Mouse (Mus musculus): ENCODE results near the gene Akt1s1.
"Not testable (repeated sequence)": the region's sequence is repeated elsewhere in the genome, so short reads cannot be mapped to it uniquely, and the experiment has no call there.

Akt1s1 gene

DNA sequence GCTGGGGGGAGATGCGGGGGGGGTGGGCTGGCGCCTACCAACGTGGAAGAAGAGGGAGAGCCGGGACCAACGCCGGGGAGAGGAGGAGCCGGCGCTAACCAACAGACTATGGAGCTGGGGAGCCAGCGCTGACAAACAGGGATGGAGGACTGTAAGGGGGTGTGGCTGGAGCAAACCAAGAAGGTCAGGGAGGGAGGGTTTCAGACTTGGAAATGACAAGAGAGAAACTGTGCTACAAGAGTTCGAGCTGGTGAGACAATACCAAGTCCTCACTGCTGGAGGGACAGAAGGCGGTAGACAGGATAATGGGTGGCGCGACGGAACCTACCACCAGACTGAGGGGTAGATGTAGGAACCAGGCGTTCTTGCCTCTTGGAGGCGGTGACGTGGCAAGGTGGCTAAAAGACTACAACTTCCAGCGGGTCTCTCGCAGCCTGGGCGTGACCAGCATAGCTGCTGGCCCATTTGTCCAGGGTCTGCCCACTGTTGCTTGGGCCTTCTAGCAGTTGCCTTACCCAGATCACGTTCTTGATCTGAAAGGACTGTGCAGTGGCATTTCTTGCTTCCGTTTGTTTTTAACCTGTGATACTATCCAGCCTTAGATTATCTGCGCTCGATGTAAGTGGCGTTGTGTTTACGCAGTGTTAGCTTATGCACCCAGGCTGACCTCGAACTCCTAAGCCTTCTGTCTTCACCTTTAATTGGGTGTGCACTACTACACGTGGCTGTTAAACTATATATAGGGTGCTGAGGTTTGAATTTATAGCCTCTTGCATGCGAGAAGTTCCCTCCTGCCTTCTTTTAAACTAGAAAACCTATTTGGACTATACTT is 21.1 kb downstream of the Akt1s1 start, which contains the start of gene Ptov1:
TSS of gene Ptov1 (minus strand) at position 92 of the 832 bp plus-strand sequence.
- peak; percentile 93 to 96 for DNase-seq

DNA sequence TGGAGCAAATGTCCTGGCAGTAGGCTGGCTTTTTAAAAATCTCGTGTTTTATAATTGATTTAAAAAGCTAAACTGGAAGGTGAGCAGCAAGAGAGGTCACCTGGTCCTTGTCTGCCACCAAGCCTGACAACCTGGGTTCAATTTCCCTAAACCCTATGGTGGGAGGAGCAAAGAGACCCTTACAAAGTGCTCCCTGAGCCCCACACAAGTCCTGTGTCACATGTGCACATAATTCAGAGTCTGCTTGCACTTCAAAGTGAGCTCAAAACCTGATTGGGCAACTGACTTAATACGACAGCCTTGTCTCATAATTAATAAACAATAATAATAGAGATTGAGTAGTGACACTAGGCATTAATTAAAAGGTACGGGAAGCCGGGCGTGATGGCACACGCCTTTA is 21.8 kb downstream of the Akt1s1 start:
- no peak for DNase-seq

DNA sequence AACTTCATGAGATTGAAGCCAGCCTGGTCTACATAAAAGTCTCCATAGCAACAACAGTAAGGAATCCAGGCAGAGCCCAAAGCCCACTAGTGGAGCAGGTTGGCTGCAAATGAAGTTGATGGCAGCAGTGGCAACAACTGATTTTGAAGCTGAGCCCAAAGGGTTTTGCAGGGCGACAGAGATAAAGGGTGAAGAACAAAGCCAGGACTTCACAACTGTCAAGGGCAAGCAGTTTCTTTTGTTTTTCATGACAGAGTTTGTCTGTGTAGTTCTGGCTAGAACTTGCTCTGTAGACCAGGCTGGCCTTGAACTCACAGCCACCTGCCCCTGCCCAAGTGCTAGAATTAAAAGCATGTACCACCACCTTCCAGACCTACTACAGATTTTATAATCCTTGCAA is 22.4 kb downstream of the Akt1s1 start:
- DNase-seq = no peak

DNA sequence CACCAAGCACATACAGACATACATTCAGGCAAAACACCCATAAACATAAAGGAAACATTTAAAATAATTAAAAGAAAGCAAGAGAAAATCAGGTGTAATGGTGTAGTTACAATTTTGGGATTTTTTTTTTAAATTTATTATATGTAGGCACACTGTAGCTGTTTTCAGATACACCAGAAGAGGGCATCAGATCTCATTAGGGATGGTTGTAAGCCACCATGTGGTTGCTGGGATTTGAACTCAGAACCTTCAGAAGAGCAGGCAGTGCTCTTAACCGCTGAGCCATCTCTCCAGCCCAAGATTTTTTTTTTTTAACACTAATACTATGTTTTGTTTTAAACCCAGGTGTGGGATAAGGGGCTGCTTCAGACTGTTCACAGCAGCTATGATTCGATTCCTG is 23.0 kb downstream of the Akt1s1 start:
- not testable (repeated sequence) for DNase-seq

DNA sequence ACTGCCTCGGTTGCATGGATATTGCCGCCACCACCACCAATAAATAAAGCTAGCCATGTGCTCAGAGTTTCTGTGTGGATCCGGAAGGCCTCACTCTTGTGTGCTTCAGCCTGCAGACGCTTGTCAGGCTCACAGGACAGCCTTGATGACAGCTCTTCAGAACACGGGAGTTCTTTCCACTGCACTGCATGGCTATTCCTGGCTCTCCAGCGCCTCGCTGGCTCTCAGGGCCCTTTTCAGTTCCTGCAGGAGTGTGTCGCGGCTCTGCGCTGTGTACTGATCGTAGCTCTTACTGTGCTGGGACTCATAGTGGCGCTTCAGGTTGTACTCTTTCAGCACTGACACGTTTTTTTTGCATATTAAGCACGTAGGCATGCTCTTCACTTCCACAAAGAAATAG is 29.0 kb downstream of the Akt1s1 start:
- DNase-seq = no peak

DNA sequence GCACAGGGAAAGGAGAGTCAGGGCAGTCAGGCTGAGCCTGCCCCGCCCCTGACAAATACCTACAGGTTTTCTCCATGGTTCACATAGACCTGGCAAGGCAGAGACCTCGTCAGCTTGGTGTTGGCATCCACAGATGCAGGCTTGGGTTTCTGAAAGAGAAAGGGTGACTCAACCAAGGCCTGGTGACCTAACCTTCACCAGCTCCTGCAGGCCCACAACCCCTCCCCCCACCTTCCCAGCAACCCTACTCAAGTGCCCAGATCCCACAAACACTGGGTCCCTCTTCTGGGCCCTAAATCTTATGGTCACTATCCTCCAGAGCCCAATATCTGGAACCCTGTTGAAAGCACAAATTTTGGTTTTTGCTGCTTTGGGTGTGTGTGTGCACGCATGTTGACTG is 34.2 kb downstream of the Akt1s1 start:
- DNase-seq = no peak

DNA sequence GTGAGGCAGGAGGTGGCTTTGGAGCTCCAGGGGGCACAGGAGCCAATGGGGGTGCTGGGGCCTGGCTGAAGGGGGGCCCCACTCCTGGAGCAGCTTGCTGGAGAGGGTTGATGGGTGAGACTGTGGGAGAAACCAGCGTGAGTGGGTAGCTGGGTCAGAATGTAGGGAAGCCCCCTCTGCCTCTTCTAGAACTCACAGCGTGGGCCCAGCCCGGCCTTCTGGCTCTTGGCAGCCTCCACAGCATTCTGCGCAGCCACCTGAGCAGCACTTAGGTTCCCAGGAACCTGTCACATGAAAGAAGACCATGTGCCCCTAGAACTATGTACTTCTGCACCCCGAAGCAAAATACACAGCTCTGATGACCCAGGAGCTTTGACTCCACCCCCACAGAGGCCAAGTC is 35.8 kb downstream of the Akt1s1 start:
- DNase-seq = no peak

DNA sequence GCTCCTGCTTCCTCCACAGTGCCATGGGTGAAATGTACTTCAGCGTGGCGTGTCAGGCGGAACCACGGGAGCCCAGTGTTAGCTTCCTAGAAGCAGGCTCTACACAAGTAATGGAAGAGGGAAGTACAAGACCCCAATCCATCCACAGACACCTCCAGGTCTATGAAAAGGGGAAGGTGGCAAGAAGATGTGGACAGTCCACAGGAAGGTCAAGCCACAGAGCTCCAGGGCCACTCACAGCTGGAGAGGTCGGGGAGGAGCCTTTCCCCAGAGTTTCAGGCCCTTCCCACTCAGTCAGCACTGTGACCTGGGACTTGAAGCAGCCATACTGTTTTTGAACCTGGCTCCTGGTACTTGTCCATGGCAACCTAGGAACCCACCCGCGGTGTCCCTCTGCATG is 38.2 kb downstream of the Akt1s1 start:
- DNase-seq = no peak

DNA sequence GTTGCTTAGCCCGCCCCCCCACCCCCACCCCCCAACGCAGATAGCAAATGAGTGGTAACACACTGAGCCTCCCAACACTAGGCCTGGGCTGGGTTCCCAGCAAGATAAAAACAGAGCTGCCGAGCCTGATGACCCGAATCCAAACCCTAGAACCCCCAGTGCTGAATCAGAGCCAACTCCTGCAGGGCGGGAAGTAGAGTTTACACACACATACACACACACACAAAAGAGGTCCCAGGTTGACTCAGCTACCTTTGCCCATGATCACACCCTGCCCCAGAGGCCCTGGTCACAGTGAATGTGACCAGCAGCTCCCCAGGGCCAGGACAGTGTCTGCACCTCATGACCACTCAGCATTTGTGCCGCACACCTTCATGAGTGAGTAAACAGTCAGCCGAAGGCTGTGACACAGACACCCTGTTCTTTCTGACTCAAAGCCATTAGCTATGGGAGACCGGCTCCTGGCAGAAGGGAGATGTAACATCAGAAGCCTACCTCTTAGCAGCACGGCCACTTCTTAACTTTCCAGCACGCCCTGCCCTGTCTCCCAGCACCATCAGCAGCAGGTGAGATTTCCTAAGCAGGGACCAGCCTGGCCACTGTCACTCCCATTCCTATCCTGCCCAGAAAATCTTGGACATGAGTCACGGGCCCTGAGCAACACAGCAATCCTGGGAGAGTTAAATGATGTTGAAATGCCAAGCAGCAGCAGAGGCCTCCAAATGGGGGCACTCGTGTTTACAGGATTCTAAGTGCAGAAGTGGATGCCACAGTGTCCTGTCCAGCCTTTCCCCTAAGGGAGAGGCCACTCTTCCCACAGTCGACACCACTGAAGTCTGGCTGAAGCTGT is 39.7 kb downstream of the Akt1s1 start:
- no peak for DNase-seq

DNA sequence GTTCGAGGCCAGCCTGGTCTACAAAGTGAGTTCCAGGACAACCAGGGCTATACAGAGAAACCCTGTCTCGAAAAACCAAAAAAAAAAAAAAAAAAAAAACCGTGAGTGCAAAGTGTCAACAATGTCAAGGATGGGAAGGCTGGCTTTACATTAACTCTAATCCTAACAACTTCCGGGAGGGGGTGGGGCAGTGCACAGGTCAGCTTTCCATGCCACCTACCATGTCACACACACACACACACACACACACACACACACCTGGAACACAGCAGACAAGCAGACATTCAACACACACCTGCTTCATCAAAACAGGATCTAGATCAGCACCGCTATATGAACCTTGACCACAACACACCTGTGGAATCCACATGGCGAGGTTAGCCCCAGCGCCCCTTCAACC is 41.4 kb downstream of the Akt1s1 start:
- no peak for DNase-seq

DNA sequence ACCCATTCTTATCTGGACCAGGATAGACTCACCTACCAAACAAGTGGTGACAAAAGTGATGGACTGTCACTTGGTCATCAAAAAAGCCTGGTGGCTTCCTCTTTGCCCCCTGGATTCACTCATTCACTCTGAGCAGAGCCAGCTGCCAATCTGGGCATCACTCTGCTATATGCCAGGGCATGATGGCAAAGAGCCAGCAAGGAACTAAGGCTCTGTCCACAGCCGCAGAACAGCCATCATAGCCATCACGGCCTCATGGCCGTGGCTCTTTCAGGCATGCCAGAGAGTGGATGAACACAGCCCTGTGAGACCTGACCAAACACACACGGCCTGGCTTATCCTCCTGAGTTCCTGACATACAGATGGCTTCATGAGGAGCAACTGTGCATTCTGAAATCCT is 41.9 kb downstream of the Akt1s1 start:
- DNase-seq = no peak

DNA sequence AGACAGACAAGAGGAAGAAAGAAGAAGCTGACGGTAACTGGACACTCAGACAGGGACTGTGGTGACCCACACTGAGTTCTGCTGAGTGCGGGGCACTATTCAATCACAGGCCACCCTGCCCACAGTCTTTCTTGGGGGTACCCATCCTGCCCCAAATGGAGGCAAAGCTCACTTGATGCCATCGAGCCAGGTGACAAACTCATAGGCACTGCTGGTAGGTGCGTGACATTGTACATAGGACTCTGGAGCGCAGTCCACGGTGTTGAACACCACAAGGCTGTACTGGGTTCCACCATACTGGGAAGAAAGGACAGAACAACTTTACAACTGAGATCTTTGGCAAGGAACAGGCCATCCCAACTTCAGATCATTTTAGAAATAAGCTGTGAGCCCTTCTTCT is 42.8 kb downstream of the Akt1s1 start:
- DNase-seq = no peak

DNA sequence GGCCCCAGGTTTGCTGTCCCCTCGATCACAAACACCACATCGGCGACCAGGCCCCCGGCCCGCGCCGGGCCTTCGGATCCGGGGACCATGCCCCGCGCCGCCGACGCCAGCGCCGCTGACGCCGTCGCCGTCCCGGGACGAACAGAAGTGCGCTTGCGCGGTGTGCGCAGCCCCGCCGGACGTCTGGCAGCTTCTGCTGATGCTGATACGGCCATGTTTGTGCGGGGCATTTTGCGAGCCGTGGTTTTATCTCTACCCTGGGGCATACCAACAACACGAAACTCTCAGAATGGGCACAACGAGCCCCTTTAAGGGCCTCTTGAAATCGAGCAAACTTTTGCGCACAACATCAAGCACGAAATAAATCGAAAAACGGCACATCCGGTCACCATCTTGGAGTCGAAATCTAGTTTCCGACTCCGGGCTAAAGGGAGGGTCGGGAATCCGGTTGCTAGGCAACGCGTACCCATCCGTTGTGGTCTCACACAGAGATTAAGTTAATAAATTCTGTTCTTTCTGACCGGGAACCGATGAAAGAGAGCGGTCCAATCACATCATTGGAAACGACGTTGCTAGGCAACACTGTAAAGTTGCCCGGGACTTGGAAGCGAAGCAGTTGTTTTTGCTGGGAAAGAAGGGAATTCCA is 43.6 kb downstream of the Akt1s1 start, which contains the start of gene Med25:
TSS of gene Med25 (minus strand) at position 437 of the 646 bp plus-strand sequence.
- peak; percentile 93 to 97 for DNase-seq

DNA sequence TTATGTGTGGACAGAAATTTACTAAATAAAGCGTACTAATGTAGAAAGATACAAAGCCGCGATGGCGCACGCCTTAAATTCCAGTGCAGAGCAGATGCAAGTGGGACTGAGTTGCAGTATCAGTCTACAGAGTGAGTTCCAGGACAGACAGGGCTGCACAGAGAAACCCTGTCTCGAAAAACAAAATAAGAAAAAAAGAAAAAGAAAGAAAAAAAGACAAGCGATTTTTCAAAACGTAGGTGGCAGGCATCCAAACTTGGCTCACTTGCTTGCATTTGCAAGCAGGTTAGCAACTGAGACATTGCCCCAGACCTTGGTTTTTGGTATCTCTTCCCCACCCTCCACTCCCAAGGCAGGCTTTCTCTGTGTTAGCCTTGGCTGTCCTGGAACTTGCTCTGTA is 44.4 kb downstream of the Akt1s1 start:
- DNase-seq = no peak

DNA sequence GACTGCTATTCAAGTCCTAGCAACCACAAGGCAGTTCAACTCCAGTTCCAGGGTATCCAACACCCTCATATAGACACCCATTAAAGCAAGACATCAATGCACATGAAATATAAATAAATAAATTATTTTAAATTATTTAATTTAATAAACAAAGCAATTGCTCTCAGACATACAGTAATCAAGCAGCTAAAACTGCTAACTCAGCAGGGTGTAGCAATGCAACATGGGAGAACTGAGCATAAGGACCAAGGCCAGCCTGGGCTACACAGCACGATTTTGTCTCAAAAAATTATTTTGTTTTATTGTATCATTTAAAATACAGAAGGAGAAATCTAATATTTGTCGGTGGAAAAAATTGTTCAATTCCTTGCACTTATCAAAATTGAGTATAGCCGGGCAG is 45.4 kb downstream of the Akt1s1 start:
- DNase-seq = no peak

DNA sequence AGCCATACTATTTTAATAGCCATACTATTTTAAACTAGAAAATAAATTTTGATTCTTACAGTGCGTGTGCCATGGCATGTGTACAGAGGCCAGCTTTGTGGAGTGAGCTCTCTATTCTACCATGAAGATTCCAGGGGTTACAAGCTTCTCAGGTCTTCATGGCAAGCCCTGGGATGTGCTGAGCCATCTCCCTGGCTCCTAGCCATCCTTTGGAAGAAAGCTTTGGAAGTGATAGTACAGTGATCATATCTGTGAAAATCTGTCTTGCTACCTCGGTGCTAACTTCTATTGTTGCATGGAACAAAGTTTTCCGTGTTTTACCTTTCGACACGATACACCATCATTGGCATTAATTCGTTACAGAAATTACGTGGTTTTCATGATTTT is 46.4 kb downstream of the Akt1s1 start:
- DNase-seq = no peak

DNA sequence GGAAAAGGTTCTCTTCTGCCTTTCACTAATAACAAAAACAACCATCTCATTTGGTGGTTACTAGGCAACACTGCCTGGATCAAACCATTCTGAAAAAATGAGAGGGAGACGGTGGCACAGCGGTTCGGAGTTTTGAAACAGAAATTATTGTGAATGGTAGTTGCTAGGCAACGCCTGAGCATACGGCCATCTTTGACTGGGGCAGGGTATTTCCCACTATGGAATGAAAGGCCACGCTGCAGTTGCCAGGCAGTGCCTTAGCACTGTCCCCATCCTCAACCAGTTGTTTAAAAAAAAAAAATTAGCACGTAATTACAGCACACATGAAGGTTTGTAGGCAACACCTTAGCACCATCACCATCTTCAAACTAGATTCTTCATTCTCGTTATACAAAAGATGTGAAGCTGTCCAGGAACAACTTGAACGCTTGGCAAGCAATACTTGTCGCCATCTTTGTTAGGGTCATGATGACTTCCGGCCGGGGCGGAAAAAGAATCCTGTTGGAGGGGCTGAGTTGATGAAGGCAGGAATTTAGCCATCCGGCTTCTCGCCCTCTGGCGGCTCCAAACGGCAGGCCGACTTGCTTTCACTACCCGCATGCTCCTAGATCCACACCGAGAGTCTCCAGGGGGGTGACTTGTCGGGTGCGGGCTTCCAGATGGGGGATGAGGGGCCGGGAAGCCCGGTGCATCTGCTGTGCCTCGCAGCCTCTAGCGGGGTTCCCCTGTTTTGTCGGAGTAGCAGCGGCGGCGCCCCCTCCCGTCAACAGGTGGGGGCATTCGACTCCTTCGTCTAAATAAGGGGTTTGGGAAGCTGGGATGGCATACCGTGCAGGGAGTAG is 47.0 kb downstream of the Akt1s1 start, which contains the start of gene Fuz:
TSS of gene Fuz (plus strand) at position 487 of the 842 bp plus-strand sequence.
- peak; percentile 93 to 96 for DNase-seq

DNA sequence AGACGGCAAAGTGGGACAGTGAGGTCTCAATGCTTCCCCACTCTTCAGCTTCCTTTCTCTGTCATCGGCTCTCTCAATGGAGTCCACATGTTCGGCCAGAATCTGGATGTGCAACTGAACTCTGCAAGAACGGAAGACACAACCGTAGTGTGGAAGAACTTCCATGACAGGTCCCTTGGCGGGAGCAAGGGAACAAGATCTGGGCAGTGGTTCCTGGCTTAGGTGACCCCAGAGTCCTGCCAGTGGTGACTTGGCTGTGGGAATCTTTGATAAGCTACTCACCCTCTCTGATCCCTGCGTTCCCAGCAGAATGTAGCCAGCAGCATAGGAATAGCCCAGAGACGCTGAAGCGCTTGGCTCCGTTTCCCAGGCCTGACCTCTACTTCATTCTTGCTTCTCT is 47.7 kb downstream of the Akt1s1 start:
- no peak for DNase-seq

DNA sequence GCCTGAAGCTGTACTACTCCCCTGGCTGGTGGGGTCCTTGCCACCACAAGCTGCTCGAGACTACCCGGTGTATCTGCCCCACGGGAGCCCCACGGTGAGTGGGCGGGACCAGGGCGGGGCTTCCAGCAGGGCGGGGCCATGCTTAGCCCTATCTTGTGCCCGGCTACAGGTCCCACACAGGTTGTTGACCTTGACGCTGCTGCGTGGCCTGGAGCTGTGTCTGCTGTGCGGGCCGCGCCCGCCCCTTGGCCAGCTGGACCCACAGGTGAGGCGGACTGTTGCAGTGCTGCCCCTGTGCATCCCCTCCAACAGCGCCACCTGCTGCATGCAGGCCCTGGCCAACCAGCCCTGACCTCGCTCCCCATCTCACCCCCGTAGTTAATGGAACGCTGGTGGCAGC is 49.8 kb downstream of the Akt1s1 start:
- peak; percentile 49 to 71 for DNase-seq

DNA sequence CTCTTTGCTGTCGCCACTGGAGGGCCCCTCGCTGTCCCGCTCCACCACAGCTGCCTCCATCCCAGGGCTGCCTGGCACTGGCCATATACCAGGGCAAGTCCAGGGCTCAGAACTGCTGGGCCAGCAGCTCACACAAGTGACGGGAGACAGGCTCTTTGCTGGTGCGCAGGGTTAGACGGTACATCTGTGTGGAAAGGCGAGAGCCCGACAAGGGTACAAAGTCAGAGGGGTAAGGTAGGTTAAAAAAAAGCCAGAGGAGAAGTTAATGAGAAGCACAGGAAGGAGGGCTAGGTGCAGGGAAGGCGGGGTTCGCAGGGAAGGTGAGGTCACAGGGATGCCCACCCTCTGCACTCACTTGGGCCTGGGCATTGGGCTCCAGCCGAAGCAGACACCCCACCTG is 51.8 kb downstream of the Akt1s1 start:
- peak in 1 of 2 experiments; percentile 40 for DNase-seq

DNA sequence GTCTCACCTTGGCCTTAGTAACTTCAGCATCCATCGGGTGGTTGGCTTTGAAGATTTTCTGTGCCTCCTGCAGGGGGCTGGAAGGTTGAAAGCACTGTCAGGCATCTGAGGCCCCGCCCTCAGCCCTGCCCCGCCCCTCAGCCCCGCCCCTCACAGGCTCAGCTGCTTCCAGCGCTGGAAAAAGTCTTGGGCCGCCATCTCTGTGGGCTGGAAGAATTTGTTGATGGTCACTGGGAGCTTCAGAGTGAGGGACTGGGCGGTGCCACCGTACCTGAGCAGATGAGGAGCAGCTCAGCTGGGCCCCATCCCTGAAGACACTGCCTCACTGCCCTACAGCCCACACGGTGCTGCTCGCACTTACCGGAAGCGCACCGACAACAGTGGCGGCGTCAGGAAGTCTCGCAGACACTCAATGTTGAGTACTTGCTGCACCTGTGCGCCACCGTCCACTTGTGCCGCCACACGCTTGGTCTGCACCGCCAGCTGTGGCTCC is 52.5 kb downstream of the Akt1s1 start:
- DNase-seq = peak; percentile 29 to 69
